Mouse (Mus musculus) cerebellum, adult 9-10 months (tissue): Measurements from ENCODE around the gene Zfp985.
"Not testable (repeated sequence)": the region's sequence is repeated elsewhere in the genome, so short reads cannot be mapped to it uniquely, and the experiment has no call there.

Experiments used
- DNase-seq: peaks from one replicate; pipeline ENCODE4 v3.0.0; 2022

The Zfp985 gene

DNA sequence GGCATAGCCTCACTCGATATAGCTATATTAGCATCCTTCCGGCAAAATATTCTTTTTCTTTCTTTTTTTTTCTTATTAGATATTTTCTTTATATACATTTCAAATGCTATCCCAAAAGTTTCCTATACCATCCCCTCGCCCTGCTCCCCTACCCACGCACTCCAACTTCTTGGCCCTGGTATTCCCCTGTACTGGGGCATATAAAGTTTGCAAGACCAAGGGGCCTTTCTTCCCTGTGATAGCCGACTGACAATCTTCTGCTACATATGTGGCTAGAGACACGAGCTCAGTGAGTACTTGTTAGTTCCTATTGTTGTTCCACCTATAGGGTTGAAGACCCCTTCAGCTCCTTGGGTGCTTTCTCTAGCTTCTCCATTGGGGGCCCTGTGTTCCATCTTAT, 53.4 kb downstream of the Zfp985 start:
- DNase-seq, result not testable (repeated sequence)

DNA sequence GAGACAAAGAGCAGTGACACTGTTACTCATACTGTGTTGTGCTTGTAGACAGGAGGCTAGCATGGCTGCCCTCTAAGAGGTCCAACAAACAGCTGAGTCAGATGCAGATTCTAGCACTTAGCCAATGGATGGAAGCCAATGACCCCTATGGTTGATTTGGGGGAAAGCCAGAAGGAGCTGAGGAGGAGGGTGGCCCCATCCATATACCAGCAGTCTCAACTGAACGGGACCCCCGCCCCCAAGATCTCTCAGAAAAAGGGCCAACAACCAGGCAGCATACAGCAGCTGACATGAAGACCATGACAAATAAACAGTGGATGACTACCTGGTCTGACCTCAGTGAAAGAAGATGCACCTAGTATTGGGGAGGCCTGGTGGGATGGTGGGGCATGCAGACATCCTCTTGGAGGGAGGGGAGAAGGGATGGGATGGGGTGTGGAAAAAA, 80.8 kb downstream of the Zfp985 start:
- not testable (repeated sequence) for DNase-seq
